Mouse (Mus musculus) embryonic facial prominence, embryonic 15.5 days (tissue): ENCODE measurements at regions not wholly inside any gene's neighbourhood (a gene's known extent, or its start where the extent isn't known, plus 50 kb on each side); places are given as distances from the start of the nearest gene placed in this dataset.

Experiments
- ATAC-seq: fragments of 200-750 bp; cut with Nextera tagmentation; 2 replicates; pipeline ENCODE4 v1.8.0; 2017; ENCODE audit warnings: low read depth, moderate TSS enrichment; ENCODE audit not compliant: insufficient number of reproducible peaks, low FRiP score, low TSS enrichment
- H3K27ac ChIP-seq: fragments of 300-500 bp; sonication (generic); replicated peaks from 2 replicates; pipeline ENCODE4 v1.5.1; 2015; ENCODE audit warnings: mild to moderate bottlenecking, inconsistent platforms
- H3K27me3 ChIP-seq: fragments of 300-500 bp; sonication (generic); 2 replicates; pipeline ENCODE4 v1.6.1; 2015; ENCODE audit warnings: inconsistent platforms
- H3K36me3 ChIP-seq: fragments of 300-500 bp; sonication (generic); 2 replicates; pipeline ENCODE4 v1.6.1; 2015; ENCODE audit warnings: mild to moderate bottlenecking, inconsistent platforms
- H3K4me1 ChIP-seq: fragments of 300-500 bp; sonication (generic); 2 replicates; pipeline ENCODE4 v1.6.1; 2015; ENCODE audit warnings: inconsistent platforms
- H3K4me2 ChIP-seq: fragments of 300-500 bp; sonication (generic); replicated peaks from 2 replicates; pipeline ENCODE4 v1.6.1; 2015; ENCODE audit warnings: mild to moderate bottlenecking, inconsistent platforms
- H3K4me3 ChIP-seq: fragments of 300-500 bp; sonication (generic); replicated peaks from 2 replicates; pipeline ENCODE4 v1.5.1; 2015; ENCODE audit warnings: mild to moderate bottlenecking, inconsistent platforms
- H3K9ac ChIP-seq: fragments of 300-500 bp; sonication (generic); 2 replicates; pipeline ENCODE4 v1.6.1; 2015; ENCODE audit warnings: inconsistent platforms
- H3K9me3 ChIP-seq: fragments of 300-500 bp; sonication (generic); replicated peaks from 2 replicates; pipeline ENCODE4 v1.6.1; 2016; ENCODE audit warnings: inconsistent platforms
- WGBS: fragments of 180-500 bp; shearing (Covaris S2); methylation state at CpG from one replicate; pipeline ENCODE4 v1.1.7; 2015; 5-methylcytosine and 5-hydroxymethylcytosine counted together

- Histone ChIP-seq H3K4me1 (no peaks in the 10 kb centered on the region), H3K9ac (no peak overlapping the region), H3K4me3 (no peak overlapping the region), H3K4me2 (no peak overlapping the region), H3K36me3 (no peaks in the 10 kb centered on the region), H3K9me3 (no peaks in the 10 kb centered on the region), H3K27me3 (no peaks in the 10 kb centered on the region), H3K27ac (no peak overlapping the region)
- WGBS: 86% methylated on average over 6 of the region's 6 CpGs
- ATAC-seq: no peak
Measured at GRCm38 (mm10) chr8:87273328-87273727, 199.1 kb downstream of the Cbln1 start.

- no peak overlapping the region for H3K27ac ChIP-seq
- H3K4me1 ChIP-seq: no peaks in the 10 kb centered on the region
- no peak for ATAC-seq
- H3K4me3 ChIP-seq: no peak overlapping the region
- WGBS: 87% methylated on average over 3 of the region's 3 CpGs
- H3K9me3 ChIP-seq: no peaks in the 10 kb centered on the region
- no peaks in the 10 kb centered on the region for H3K36me3 ChIP-seq
- H3K9ac ChIP-seq: no peak overlapping the region
- no peak overlapping the region for H3K4me2 ChIP-seq
- H3K27me3 ChIP-seq: no peaks in the 10 kb centered on the region
Measured at GRCm38 (mm10) chr8:87270525-87271187, 201.8 kb downstream of the Cbln1 start.

- H3K27ac ChIP-seq: no peak overlapping the region
- no peak for ATAC-seq
- no peak overlapping the region for H3K4me2 ChIP-seq
- no peaks in the 10 kb centered on the region for H3K27me3 ChIP-seq
- no peak overlapping the region for H3K9ac ChIP-seq
- no peaks in the 10 kb centered on the region for H3K36me3 ChIP-seq
- H3K4me1 ChIP-seq: no peaks in the 10 kb centered on the region
- no peak overlapping the region for H3K4me3 ChIP-seq
- H3K9me3 ChIP-seq: no peaks in the 10 kb centered on the region
Measured at GRCm38 (mm10) chr8:87268159-87268558, 204.2 kb downstream of the Cbln1 start.

GRCm38 (mm10) chr8:87264999-87265398 is 207.4 kb downstream of the Cbln1 start:
- ATAC-seq: no peak
- 53% methylated on average over 2 of the region's 2 CpGs for whole genome bisulfite sequencing
- H3K27me3 ChIP-seq: no peaks in the 10 kb centered on the region

GRCm38 (mm10) chr8:87260305-87260704 is 212.1 kb downstream of the Cbln1 start:
- no peak overlapping the region for H3K9ac ChIP-seq
- H3K27ac ChIP-seq: no peak overlapping the region
- no peaks in the 10 kb centered on the region for H3K4me1 ChIP-seq
- H3K27me3 ChIP-seq: no peaks in the 10 kb centered on the region
- H3K36me3 ChIP-seq: no peaks in the 10 kb centered on the region
- H3K4me3 ChIP-seq: no peak overlapping the region
- H3K4me2 ChIP-seq: no peak overlapping the region
- no peaks in the 10 kb centered on the region for H3K9me3 ChIP-seq
- no peak for ATAC-seq
- WGBS: 90% methylated on average over 2 of the region's 2 CpGs

More at GRCm38 (mm10) chr8:87264999-87265398, 207.4 kb downstream of the Cbln1 start:
- Histone ChIP-seq H3K4me1 (no peaks in the 10 kb centered on the region), H3K27ac (no peak overlapping the region), H3K9me3 (no peaks in the 10 kb centered on the region), H3K4me2 (no peak overlapping the region), H3K9ac (no peak overlapping the region), H3K4me3 (no peak overlapping the region), H3K36me3 (no peaks in the 10 kb centered on the region)

GRCm38 (mm10) chr8:87242681-87243080 is 229.7 kb downstream of the Cbln1 start:
- Histone ChIP-seq H3K4me2 (no peak overlapping the region), H3K9ac (no peak overlapping the region), H3K36me3 (no peaks in the 10 kb centered on the region), H3K4me3 (no peak overlapping the region), H3K27ac (no peak overlapping the region), H3K4me1 (no peaks in the 10 kb centered on the region), H3K27me3 (no peaks in the 10 kb centered on the region), H3K9me3 (no peaks in the 10 kb centered on the region)
- WGBS: 74% methylated on average over 2 of the region's 2 CpGs
- ATAC-seq: no peak

GRCm38 (mm10) chr8:87237181-87237580 is 235.2 kb downstream of the Cbln1 start:
- Histone ChIP-seq H3K36me3 (no peaks in the 10 kb centered on the region), H3K4me2 (no peak overlapping the region), H3K4me3 (no peak overlapping the region), H3K27me3 (no peaks in the 10 kb centered on the region), H3K4me1 (peaks cover 25% of the 10 kb centered on the region), H3K27ac (no peak overlapping the region), H3K9ac (no peak overlapping the region), H3K9me3 (no peaks in the 10 kb centered on the region)
- ATAC-seq: no peak
- WGBS: 51% methylated on average over 7 of the region's 7 CpGs

GRCm38 (mm10) chr8:87236438-87236837 is 236.0 kb downstream of the Cbln1 start:
- 85% methylated on average over 11 of the region's 11 CpGs for WGBS
- Histone ChIP-seq H3K27me3 (no peaks in the 10 kb centered on the region), H3K27ac (no peak overlapping the region), H3K9me3 (no peaks in the 10 kb centered on the region), H3K4me2 (no peak overlapping the region), H3K4me3 (no peak overlapping the region), H3K36me3 (no peaks in the 10 kb centered on the region), H3K9ac (no peak overlapping the region), H3K4me1 (peaks cover 25% of the 10 kb centered on the region)
- no peak for ATAC-seq

- Histone ChIP-seq H3K9ac (no peak overlapping the region), H3K27me3 (no peaks in the 10 kb centered on the region), H3K27ac (no peak overlapping the region), H3K9me3 (no peaks in the 10 kb centered on the region), H3K4me1 (peaks cover 25% of the 10 kb centered on the region), H3K4me2 (peak overlapping the region; percentile 36), H3K4me3 (0 out of 2 replicates have a peak overlapping the region, but pooled peaks have one; percentile 7), H3K36me3 (no peaks in the 10 kb centered on the region)
- 36% methylated on average over 18 of the region's 18 CpGs for WGBS
- ATAC-seq: no peak
Measured at GRCm38 (mm10) chr8:87235341-87236075, 236.9 kb downstream of the Cbln1 start.

GRCm38 (mm10) chr8:87234336-87234735 is 238.1 kb downstream of the Cbln1 start:
- no peaks in the 10 kb centered on the region for H3K27me3 ChIP-seq
- H3K9ac ChIP-seq: no peak overlapping the region
- H3K36me3 ChIP-seq: no peaks in the 10 kb centered on the region
- H3K9me3 ChIP-seq: no peaks in the 10 kb centered on the region
- no peak overlapping the region for H3K27ac ChIP-seq
- no peak overlapping the region for H3K4me3 ChIP-seq
- ATAC-seq: no peak
- H3K4me1 ChIP-seq: peaks cover 25% of the 10 kb centered on the region
- no peak overlapping the region for H3K4me2 ChIP-seq
- WGBS: 74% methylated on average over 5 of the region's 5 CpGs

GRCm38 (mm10) chr8:87233805-87234331 is 238.5 kb downstream of the Cbln1 start:
- Histone ChIP-seq H3K27ac (no peak overlapping the region), H3K4me3 (no peak overlapping the region), H3K9ac (no peak overlapping the region), H3K9me3 (no peaks in the 10 kb centered on the region), H3K36me3 (no peaks in the 10 kb centered on the region), H3K4me1 (peaks cover 25% of the 10 kb centered on the region), H3K27me3 (no peaks in the 10 kb centered on the region), H3K4me2 (no peak overlapping the region)
- no peak; the same call in 1 of the 2 replicates for ATAC-seq
- 26% methylated on average over 10 of the region's 10 CpGs for WGBS
